Mouse (Mus musculus) kidney, embryonic 16.5 days (tissue): ENCODE data around the gene Syap1. TPM values are rescaled to one million over a fixed set of nuclear protein-coding genes. Genes with fewer than 3 reads are reported as not detected.
"Not testable (repeated sequence)": the region's sequence is repeated elsewhere in the genome, so short reads cannot be mapped to it uniquely, and the experiment has no call there.

ENCODE experiments used
- ATAC-seq: fragments of 200-750 bp; cut with Nextera tagmentation; 2 replicates; pipeline ENCODE4 v1.8.0; 2017; ENCODE audit warnings: moderate TSS enrichment; ENCODE audit not compliant: low FRiP score, low TSS enrichment
- H3K27ac ChIP-seq: fragments of 300-500 bp; sonication (generic); 2 replicates; pipeline ENCODE4 v1.5.1; 2014; ENCODE audit warnings: low read length
- H3K27me3 ChIP-seq: fragments of 300-500 bp; sonication (generic); 2 replicates; pipeline ENCODE4 v1.6.1; 2014; ENCODE audit warnings: low read length, control low read depth, mixed read lengths; ENCODE audit not compliant: insufficient read depth
- H3K36me3 ChIP-seq: fragments of 300-500 bp; sonication (generic); 2 replicates; pipeline ENCODE4 v1.6.1; 2014; ENCODE audit warnings: low read length, control low read depth, mixed read lengths; ENCODE audit not compliant: insufficient read depth
- H3K4me1 ChIP-seq: fragments of 300-500 bp; sonication (generic); 2 replicates; pipeline ENCODE4 v1.6.1; 2014; ENCODE audit warnings: low read length, control low read depth, mixed read lengths; ENCODE audit not compliant: insufficient read depth
- H3K4me2 ChIP-seq: fragments of 300-500 bp; sonication (generic); replicated peaks from 2 replicates; pipeline ENCODE4 v1.6.1; 2014; ENCODE audit warnings: low read depth, low read length
- H3K4me3 ChIP-seq: fragments of 300-500 bp; sonication (generic); 2 replicates; pipeline ENCODE4 v1.5.1; 2014; ENCODE audit warnings: mild to moderate bottlenecking, low read length
- H3K9ac ChIP-seq: fragments of 300-500 bp; sonication (generic); replicated peaks from 2 replicates; pipeline ENCODE4 v1.6.1; 2014; ENCODE audit warnings: low read length
- H3K9me3 ChIP-seq: fragments of 300-500 bp; sonication (generic); 2 replicates; pipeline ENCODE4 v1.6.1; 2016; ENCODE audit warnings: low read length, control low read depth
- WGBS: fragments of 180-500 bp; shearing (Covaris S2); extraction: QIAGEN DNeasy Blood & Tissue Kit; methylation state at CpG from one replicate; pipeline ENCODE4 v1.1.7; 2014; 5-methylcytosine and 5-hydroxymethylcytosine counted together
- microRNA counts: library from miRNA; unstranded; fragments of <30 nt; microRNA quantifications from one replicate; lab custom pipeline; 2016
- microRNA-seq: library from miRNA; unstranded; fragments of <30 nt; microRNA quantifications from one replicate; pipeline ENCODE4, GENCODE M21; 2016
- polyA plus RNA-seq: library from polyadenylated mRNA; unstranded; fragments of >200 nt; fragmentation: Nextera tagmentation; extraction: Ambion mirVana; gene quantifications from 2 replicates; pipeline ENCODE4 v1.2.1, GENCODE M21; 2015

Syap1 gene
- polyA plus RNA-seq, 1 experiment from 2014 or later, result 44.0 TPM

- no peaks in the 10 kb centered on the region for H3K9me3 ChIP-seq
These were observed 56.7 kb downstream of the Syap1 start for GRCm38 (mm10) chrX:162831542-162831941.

GRCm38 (mm10) chrX:162831036-162831435, 57.2 kb downstream of the Syap1 start:
- Histone ChIP-seq H3K4me3 (no peak overlapping the region), H3K9ac (no peak overlapping the region), H3K36me3 (no peaks in the 10 kb centered on the region), H3K4me2 (no peak overlapping the region), H3K4me1 (no peaks in the 10 kb centered on the region), H3K27ac (no peak overlapping the region), H3K9me3 (no peaks in the 10 kb centered on the region), H3K27me3 (peaks cover 7% of the 10 kb centered on the region; the same call in 1 of the 2 replicates)
- no peak for ATAC-seq
- 43% methylated on average over 1 of the region's 1 CpGs for WGBS

More at GRCm38 (mm10) chrX:162831542-162831941, 56.7 kb downstream of the Syap1 start:
- Histone ChIP-seq H3K27me3 (peaks cover 7% of the 10 kb centered on the region; the same call in 1 of the 2 replicates), H3K9ac (no peak overlapping the region), H3K4me3 (no peak overlapping the region), H3K27ac (no peak overlapping the region), H3K36me3 (no peaks in the 10 kb centered on the region), H3K4me1 (no peaks in the 10 kb centered on the region), H3K4me2 (no peak overlapping the region)
- no peak for ATAC-seq
- WGBS, result 75% methylated on average over 1 of the region's 1 CpGs

GRCm38 (mm10) chrX:162830313-162830712, 57.9 kb downstream of the Syap1 start:
- not testable (repeated sequence) for H3K4me2 ChIP-seq, H3K27ac ChIP-seq, H3K36me3 ChIP-seq, H3K27me3 ChIP-seq, H3K9me3 ChIP-seq, ATAC-seq, H3K4me1 ChIP-seq, H3K4me3 ChIP-seq, H3K9ac ChIP-seq
- 65% methylated on average over 2 of the region's 2 CpGs for WGBS

GRCm38 (mm10) chrX:162829741-162830140, 58.5 kb downstream of the Syap1 start:
- Histone ChIP-seq H3K27ac (no peak overlapping the region), H3K4me1 (no peaks in the 10 kb centered on the region), H3K4me2 (peak overlapping the region; percentile 30), H3K9me3 (no peaks in the 10 kb centered on the region), H3K9ac (no peak overlapping the region), H3K36me3 (no peaks in the 10 kb centered on the region), H3K4me3 (peak overlapping the region; percentile 40), H3K27me3 (peaks cover 7% of the 10 kb centered on the region; the same call in 1 of the 2 replicates)
- peak; percentile 37; the same call in 1 of the 2 replicates for ATAC-seq
- WGBS, result 42% methylated on average over 5 of the region's 5 CpGs

- ATAC-seq, result peak; percentile 100
- no peaks in the 10 kb centered on the region for H3K9me3 ChIP-seq
- peak within 1 kb of the TSS; percentile 67 for H3K9ac ChIP-seq
- peak within 1 kb of the TSS; percentile 82 for H3K4me2 ChIP-seq
- H3K27me3 ChIP-seq, result peaks cover 7% of the 10 kb centered on the region; the same call in 1 of the 2 replicates
- no peaks in the 10 kb centered on the region for H3K4me1 ChIP-seq
- H3K4me3 ChIP-seq, result peak within 1 kb of the TSS; percentile 60
- H3K36me3 ChIP-seq, result no peaks in the 10 kb centered on the region
- H3K27ac ChIP-seq, result no peak within 1 kb of the TSS
- WGBS, result 10% methylated on average over 37 of the region's 37 CpGs
These were observed 59.0 kb downstream of the Syap1 start, which contains the start of gene Txlng for GRCm38 (mm10) chrX:162829203-162829708. Gene Txlng, minus strand, starts transcription at chrX:162829454.

- peak; percentile 57 for ATAC-seq
- Histone ChIP-seq H3K9ac (peak overlapping the region; percentile 67), H3K4me3 (peak overlapping the region; percentile 60), H3K4me1 (no peaks in the 10 kb centered on the region), H3K27me3 (peaks cover 7% of the 10 kb centered on the region; the same call in 1 of the 2 replicates), H3K27ac (no peak overlapping the region), H3K36me3 (no peaks in the 10 kb centered on the region), H3K4me2 (peak overlapping the region; percentile 82), H3K9me3 (no peaks in the 10 kb centered on the region)
- 29% methylated on average over 20 of the region's 20 CpGs for WGBS
These were observed 59.5 kb downstream of the Syap1 start for GRCm38 (mm10) chrX:162828783-162829182.

- 47% methylated on average over 6 of the region's 6 CpGs for WGBS
- Histone ChIP-seq H3K27me3 (peaks cover 7% of the 10 kb centered on the region; the same call in 1 of the 2 replicates), H3K9me3 (no peaks in the 10 kb centered on the region), H3K27ac (no peak overlapping the region), H3K4me3 (peak overlapping the region; percentile 60), H3K4me1 (no peaks in the 10 kb centered on the region), H3K9ac (peak overlapping the region; percentile 67), H3K4me2 (peak overlapping the region; percentile 82), H3K36me3 (no peaks in the 10 kb centered on the region)
- no peak for ATAC-seq
These were observed 60.2 kb downstream of the Syap1 start for GRCm38 (mm10) chrX:162828016-162828415.

MicroRNAs encoded within 50 kb of the gene (microRNA counts, 519-probe panel; counts per million panel counts)
- microRNA mmu-miR-3473 (lab: Ali Mortazavi, UCI), result 2,239 counts per million, percentile 56 among the panel's probes with 10 or more counts

Small RNA genes lying within 50 kb of the gene (microRNA-seq; reads per million reads assigned to microRNA genes)
- not detected for gene Mir3473a

Other genes starting within 250 kb of the Syap1 start
- gene Reps2, start 244.8 kb downstream of the Syap1 start, polyA plus RNA-seq, result 2.0 TPM in 2 replicates
- 572 and 599 TPM in 2 replicates for gene Rbbp7, start 128.0 kb downstream of the Syap1 start, polyA plus RNA-seq
- 15.2 and 15.3 TPM in 2 replicates for gene Txlng, start 59.0 kb downstream of the Syap1 start, polyA plus RNA-seq
- 95.8 and 104 TPM in 2 replicates for gene Ctps2, start 12.8 kb upstream of the Syap1 start, polyA plus RNA-seq
- gene S100g, start 76.2 kb upstream of the Syap1 start, polyA plus RNA-seq, result 347 and 501 TPM in 2 replicates